Mouse (Mus musculus) G1E (cell line): ENCODE measurements around the gene Armc9. TPM values are rescaled to one million over a fixed set of nuclear protein-coding genes. Genes with fewer than 3 reads are reported as not detected.

Experiments
- ATAC-seq: 2 replicates; pipeline ENCODE4 v1.8.0; 2016; ENCODE audit warnings: mild to moderate bottlenecking; ENCODE audit not compliant: insufficient number of reproducible peaks, poor library complexity, low FRiP score, severe bottlenecking; ENCODE audit errors: extremely low read depth
- DNase-seq: peaks from one replicate; pipeline ENCODE4 v3.0.0; 2012; ENCODE audit warnings: low spot score
- H3K27me3 ChIP-seq: 2 replicates; pipeline ENCODE4 v1.6.1; 2012; ENCODE audit warnings: mild to moderate bottlenecking, low read length, inconsistent platforms; ENCODE audit not compliant: insufficient read depth
- H3K36me3 ChIP-seq: replicated peaks from 2 replicates; pipeline ENCODE3; 2012; ENCODE audit warnings: mild to moderate bottlenecking, inconsistent platforms
- H3K4me1 ChIP-seq: 2 replicates; pipeline ENCODE4 v1.6.1; 2012; ENCODE audit warnings: low read depth, low read length, inconsistent platforms, mixed read lengths; ENCODE audit not compliant: insufficient read depth
- H3K4me3 ChIP-seq: 2 replicates; pipeline ENCODE4 v1.5.1; 2012; ENCODE audit warnings: low read depth, mild to moderate bottlenecking, inconsistent platforms, low read length, moderate library complexity, mixed read lengths
- H3K9me3 ChIP-seq: replicated peaks from 2 replicates; pipeline ENCODE4 v1.6.1; 2012; ENCODE audit warnings: inconsistent platforms
- CTCF ChIP-seq: IDR thresholded peaks from 2 replicates; pipeline ENCODE4 v1.5.1; 2012; ENCODE audit warnings: low read depth, low read length, inconsistent platforms, mixed read lengths
- GATA1 ChIP-seq: IDR thresholded peaks from 2 replicates; pipeline ENCODE4 v1.6.1; 2012; ENCODE audit warnings: borderline replicate concordance, low read length, inconsistent platforms, mixed read lengths
- GATA2 ChIP-seq: IDR thresholded peaks from 2 replicates; pipeline ENCODE4 v1.6.1; 2012; ENCODE audit warnings: low read depth, low read length, inconsistent platforms, borderline replicate concordance
- POLR2AphosphoS5 ChIP-seq: IDR thresholded peaks from 2 replicates; pipeline ENCODE4 v1.6.1; 2012; ENCODE audit warnings: low read depth, low read length, inconsistent platforms; ENCODE audit not compliant: insufficient replicate concordance
- TAL1 ChIP-seq: conservative IDR thresholded peaks from 2 replicates; pipeline ENCODE4 v1.6.1; 2012; ENCODE audit warnings: low read depth, low read length, inconsistent platforms, mixed read lengths
- polyA plus RNA-seq: library from polyadenylated mRNA; stranded (reverse); fragments of >175 nt; gene quantifications from 2 replicates; pipeline ENCODE4 v1.2.3, GENCODE M21; 2012
- total RNA-seq, 2 experiments: library from RNA; stranded (forward) in 1 of 2; stranded (reverse) in 1 of 2; fragments of 200-1000 nt in 1 of 2; fragments of >200 nt in 1 of 2; fragmentation: Nextera tagmentation in 1 of 2; gene quantifications; 2 replicates each; pipeline ENCODE4 v1.2.3; 2014 to 2017

Armc9 gene
- total and polyA plus RNA-seq, 3 experiments: 4.8 to 15.0 (median 12.3) TPM

- peaks cover 12% of the 10 kb centered on the region for H3K27me3 ChIP-seq
- peaks cover 10% of the 10 kb centered on the region for H3K36me3 ChIP-seq
- TF ChIP-seq POLR2AphosphoS5 (no peak), CTCF (no peak), GATA1 (no peak), TAL1 (no peak), GATA2 (no peak)
- no peak for ATAC-seq
- H3K4me3 ChIP-seq: no peak overlapping the region
- H3K9me3 ChIP-seq: no peaks in the 10 kb centered on the region
- peaks cover 2% of the 10 kb centered on the region; the same call in 1 of the 2 replicates for H3K4me1 ChIP-seq
- DNase-seq: no peak
Observed at GRCm38 (mm10) chr1:86148161-86148560, 6.4 kb upstream of the Armc9 start.

- Histone ChIP-seq H3K36me3 (peaks cover 2% of the 10 kb centered on the region), H3K4me1 (peaks cover 23% of the 10 kb centered on the region), H3K4me3 (no peak overlapping the region), H3K9me3 (no peaks in the 10 kb centered on the region), H3K27me3 (peaks cover 12% of the 10 kb centered on the region)
- TF ChIP-seq TAL1: no peak
- no peak for TF ChIP-seq POLR2AphosphoS5
- no peak for TF ChIP-seq GATA1
- TF ChIP-seq GATA2: no peak
- no peak for ATAC-seq
- DNase-seq: no peak
Observed at GRCm38 (mm10) chr1:86150929-86151328, 3.7 kb upstream of the Armc9 start.

DNA sequence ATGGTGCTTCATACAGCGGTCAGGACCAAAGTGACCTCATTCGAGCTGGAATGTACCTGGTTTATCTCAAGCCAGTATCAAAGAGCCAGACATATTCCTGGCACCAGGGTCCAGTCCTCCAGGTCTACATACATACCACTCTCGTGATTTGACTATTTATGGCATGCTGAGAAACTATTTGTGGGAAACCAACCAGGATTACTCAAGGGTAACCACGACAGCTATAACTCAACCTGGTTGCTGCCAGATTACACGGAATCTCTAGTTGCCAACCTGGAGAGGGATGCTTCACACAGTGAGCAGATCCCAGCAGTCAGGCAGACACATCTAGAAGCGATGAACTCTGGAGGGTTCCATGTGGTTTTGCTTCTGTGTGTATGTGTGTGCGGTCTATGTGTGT lies 3.2 kb upstream of the Armc9 start:
- ATAC-seq (no peak), DNase-seq (no peak)
- H3K36me3 ChIP-seq: peaks cover 6% of the 10 kb centered on the region
- peaks cover 12% of the 10 kb centered on the region for H3K27me3 ChIP-seq
- no peak overlapping the region for H3K4me3 ChIP-seq
- H3K9me3 ChIP-seq: no peaks in the 10 kb centered on the region
- TF ChIP-seq POLR2AphosphoS5 (no peak), CTCF (no peak), TAL1 (no peak), GATA1 (no peak)
- peaks cover 23% of the 10 kb centered on the region for H3K4me1 ChIP-seq

DNA sequence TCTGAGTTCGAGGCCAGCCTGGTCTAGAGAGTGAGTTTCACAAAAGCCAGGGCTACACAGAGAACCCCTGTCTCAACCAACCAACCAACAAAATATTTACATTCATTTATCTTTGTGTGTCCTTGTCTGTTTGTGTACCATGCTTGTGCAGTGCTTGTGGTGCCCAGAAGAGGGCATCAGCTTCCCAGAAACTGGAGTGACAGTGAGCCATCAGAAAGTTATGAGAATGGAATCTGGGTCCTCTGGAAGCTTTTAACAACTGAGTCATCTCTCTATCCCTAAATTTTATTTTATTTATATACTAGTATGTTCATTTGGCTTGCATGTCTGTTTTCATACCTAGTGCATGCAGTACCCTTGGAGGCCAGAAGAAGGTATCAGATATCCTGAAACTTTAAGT lies 2.0 kb upstream of the Armc9 start:
- peaks cover 23% of the 10 kb centered on the region for H3K4me1 ChIP-seq
- no peak for TF ChIP-seq GATA1
- TF ChIP-seq CTCF: peak; percentile 40; the same call in 1 of the 2 replicates
- DNase-seq (no peak), ATAC-seq (no peak)
- no peaks in the 10 kb centered on the region for H3K9me3 ChIP-seq
- no peak overlapping the region for H3K4me3 ChIP-seq
- H3K27me3 ChIP-seq: peaks cover 11% of the 10 kb centered on the region
- H3K36me3 ChIP-seq: peaks cover 17% of the 10 kb centered on the region

DNA sequence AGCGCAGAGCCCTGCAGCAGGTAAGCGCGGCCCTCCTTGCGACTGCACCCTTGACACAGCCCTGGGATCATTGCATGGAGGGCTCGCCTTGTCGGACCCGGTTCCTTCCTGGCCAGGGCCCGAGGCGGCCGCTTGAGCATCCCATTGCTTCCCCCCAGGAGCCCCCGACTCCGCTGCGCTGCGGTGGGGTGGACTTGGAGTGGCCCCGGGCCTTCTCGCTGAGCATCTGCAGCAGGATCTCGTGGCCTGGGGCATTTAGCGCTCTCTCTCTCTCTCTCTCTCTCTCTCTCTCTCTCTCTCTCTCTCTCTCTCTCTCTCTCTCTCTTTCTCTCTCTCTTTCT lies 214 bp downstream of the Armc9 start:
- H3K4me1 ChIP-seq: peaks cover 21% of the 10 kb centered on the region
- H3K9me3 ChIP-seq: no peaks in the 10 kb centered on the region
- ATAC-seq: no peak
- DNase-seq: no peak
- peak overlapping the region; percentile 78 for H3K4me3 ChIP-seq
- H3K27me3 ChIP-seq: no peaks in the 10 kb centered on the region
- peaks cover 34% of the 10 kb centered on the region for H3K36me3 ChIP-seq
- TF ChIP-seq GATA1 (no peak), CTCF (no peak), TAL1 (no peak), POLR2AphosphoS5 (no peak), GATA2 (no peak)

DNA sequence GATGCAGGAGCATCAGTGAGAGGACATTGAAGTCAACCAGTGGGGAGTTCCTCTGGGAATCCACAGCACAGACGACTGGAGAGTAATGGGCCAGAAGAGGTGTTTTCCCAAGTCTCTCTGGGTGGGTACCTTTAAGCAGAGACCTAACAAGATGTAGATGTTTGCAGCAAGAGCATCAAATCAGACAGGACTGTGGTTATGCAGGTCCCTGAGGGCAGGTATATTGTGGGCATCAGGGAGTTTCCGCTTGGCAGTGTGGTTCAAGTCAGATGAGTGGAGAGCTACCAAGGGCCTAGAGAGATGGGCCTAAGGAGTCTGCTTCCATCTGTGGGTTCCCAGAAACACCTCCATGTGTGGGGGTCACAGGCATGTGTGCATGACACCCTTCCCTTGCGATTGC lies 1.5 kb downstream of the Armc9 start:
- ATAC-seq (no peak), DNase-seq (no peak)
- H3K4me1 ChIP-seq: peaks cover 21% of the 10 kb centered on the region
- H3K36me3 ChIP-seq: peaks cover 47% of the 10 kb centered on the region
- H3K9me3 ChIP-seq: no peaks in the 10 kb centered on the region
- no peaks in the 10 kb centered on the region for H3K27me3 ChIP-seq
- no peak overlapping the region for H3K4me3 ChIP-seq
- no peak for TF ChIP-seq TAL1
- no peak for TF ChIP-seq GATA2

DNA sequence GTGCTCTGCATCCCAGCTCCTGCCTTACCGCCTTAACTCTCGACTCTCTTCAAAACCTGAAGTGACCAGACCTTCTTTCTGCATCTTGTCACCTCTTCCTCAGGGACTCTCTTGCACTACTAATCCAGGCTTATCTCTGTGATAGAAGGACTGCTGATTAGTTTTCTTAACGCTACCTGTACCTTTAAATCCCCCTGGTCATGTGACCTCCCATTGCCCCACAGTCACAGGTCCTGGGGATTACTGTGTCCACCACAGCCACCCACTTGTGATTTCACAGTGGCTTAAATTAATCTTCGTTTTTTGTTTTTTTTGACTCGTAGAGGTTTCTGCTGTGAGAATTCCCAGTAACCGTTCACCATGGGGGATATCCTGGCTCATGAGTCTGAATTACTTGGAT lies 2.0 kb downstream of the Armc9 start:
- Histone ChIP-seq H3K9me3 (no peaks in the 10 kb centered on the region), H3K4me3 (no peak overlapping the region), H3K4me1 (peaks cover 21% of the 10 kb centered on the region), H3K36me3 (peaks cover 52% of the 10 kb centered on the region), H3K27me3 (no peaks in the 10 kb centered on the region)
- ATAC-seq: no peak
- TF ChIP-seq CTCF (no peak), TAL1 (no peak), GATA1 (no peak)
- no peak for DNase-seq
